Comparison of ENCODE assay signal across 11 mouse cellular contexts in genomic region chr4:116669291-116669690, GRCm38 (mm10). TPM values are rescaled to one million over a fixed set of nuclear protein-coding genes. Genes with fewer than 3 reads are reported as not detected.
DNase-seq lines count a peak whose midpoint lies in the region; ATAC-seq and TF ChIP-seq lines count a peak whose summit lies in the region.
"Had no signal": no experiment of that assay in that cellular context is flagged by ENCODE, and none has a peak within 500 bp of the region (broad histone marks: within the 10 kb centered on the region; RNA-seq: fewer than 3 reads in every experiment).

No protein-coding gene starts in this region.

- no peak for DNase-seq in kidney, postnatal 0 days (ENCODE audit: low spot score)
- DNase-seq in kidney, adult 9 months = no peak
- no peak for DNase-seq in midbrain, postnatal 0 days (ENCODE audit: low spot score)
- no peak for DNase-seq in midbrain, embryonic 14.5 days
- DNase-seq in brain, embryonic 14.5 days (ENCODE audit: low read depth) = no peak
- DNase-seq in thymus, postnatal 25 days = peak; percentile 30
- DNase-seq in forebrain, embryonic 14.5 days (ENCODE audit: low spot score) = no peak
- DNase-seq in heart, postnatal 36 days = no peak

- no peak overlapping the region for H3K4me3 ChIP-seq in kidney, postnatal 0 days (replicated peaks; ENCODE audit: low read depth, low read length)
- no peak overlapping the region for H3K4me3 ChIP-seq in midbrain, postnatal 0 days (ENCODE audit: low read depth, low read length)
- no peak overlapping the region for H3K4me3 ChIP-seq in midbrain, embryonic 14.5 days (replicated peaks; ENCODE audit: low read depth, low read length)
- H3K4me3 ChIP-seq in forebrain, embryonic 14.5 days (ENCODE audit: low read depth, low read length) = no peak overlapping the region
- H3K4me3 ChIP-seq: hindbrain, embryonic 10.5 days; limb, embryonic 15.5 days; midbrain, embryonic 15.5 days had no signal

- TF ChIP-seq POLR2A in brain, embryonic 14.5 days (IDR thresholded peaks at IDR 0.05; ENCODE audit: borderline replicate concordance, extremely low read depth, insufficient read depth, insufficient read length, poor library complexity, severe bottlenecking) = no peak

- no peaks in the 10 kb centered on the region for H3K36me3 ChIP-seq in kidney, postnatal 0 days (ENCODE audit: insufficient read depth, low read length)
- H3K36me3 ChIP-seq in midbrain, postnatal 0 days (ENCODE audit: insufficient read depth, low read length) = no peaks in the 10 kb centered on the region
- no peaks in the 10 kb centered on the region for H3K36me3 ChIP-seq in midbrain, embryonic 14.5 days (ENCODE audit: control insufficient read depth, insufficient read depth, low read length)
- no peaks in the 10 kb centered on the region for H3K36me3 ChIP-seq in forebrain, embryonic 14.5 days (ENCODE audit: control insufficient read depth, insufficient read depth, low read length)
- H3K36me3 ChIP-seq: hindbrain, embryonic 10.5 days; limb, embryonic 15.5 days; midbrain, embryonic 15.5 days had no signal

- no peaks in the 10 kb centered on the region for H3K27me3 ChIP-seq in kidney, postnatal 0 days (ENCODE audit: insufficient read depth, low read length)
- H3K27me3 ChIP-seq in midbrain, postnatal 0 days (ENCODE audit: insufficient read depth, low read length) = no peaks in the 10 kb centered on the region
- no peaks in the 10 kb centered on the region for H3K27me3 ChIP-seq in midbrain, embryonic 14.5 days (ENCODE audit: control insufficient read depth, insufficient read depth, low read length)
- H3K27me3 ChIP-seq in forebrain, embryonic 14.5 days (replicated peaks; ENCODE audit: control insufficient read depth, insufficient read depth, low read length) = no peaks in the 10 kb centered on the region
- H3K27me3 ChIP-seq: limb, embryonic 15.5 days; midbrain, embryonic 15.5 days had no signal

- 62% methylated on average over 2 of the region's 2 CpGs for WGBS in kidney, postnatal 0 days
- WGBS in midbrain, postnatal 0 days = 71% methylated on average over 2 of the region's 2 CpGs
- 61% methylated on average over 2 of the region's 2 CpGs for WGBS in midbrain, embryonic 14.5 days
- 69% methylated on average over 2 of the region's 2 CpGs for WGBS in forebrain, embryonic 14.5 days

- H3K4me1 ChIP-seq in kidney, postnatal 0 days (replicated peaks; ENCODE audit: insufficient read depth, low read length) = no peaks in the 10 kb centered on the region
- H3K4me1 ChIP-seq in midbrain, postnatal 0 days (ENCODE audit: insufficient read depth, low read length) = no peaks in the 10 kb centered on the region
- no peaks in the 10 kb centered on the region for H3K4me1 ChIP-seq in midbrain, embryonic 14.5 days (ENCODE audit: control insufficient read depth, insufficient read depth, low read length)
- H3K4me1 ChIP-seq in forebrain, embryonic 14.5 days (ENCODE audit: control insufficient read depth, insufficient read depth, low read length) = no peaks in the 10 kb centered on the region
- H3K4me1 ChIP-seq: hindbrain, embryonic 10.5 days; limb, embryonic 15.5 days; midbrain, embryonic 15.5 days had no signal

- intact Hi-C loops in heart, postnatal 36 days (cut with DNase I) = no loop called here

- no peak overlapping the region for H3K9ac ChIP-seq in kidney, postnatal 0 days (ENCODE audit: low read depth, low read length)
- no peak overlapping the region for H3K9ac ChIP-seq in midbrain, postnatal 0 days (replicated peaks; ENCODE audit: low read length, poor library complexity, severe bottlenecking)
- no peak overlapping the region for H3K9ac ChIP-seq in midbrain, embryonic 14.5 days (replicated peaks; ENCODE audit: low read length)
- H3K9ac ChIP-seq in forebrain, embryonic 14.5 days (ENCODE audit: low read length) = no peak overlapping the region
- H3K9ac ChIP-seq: limb, embryonic 15.5 days; midbrain, embryonic 15.5 days had no signal

- H3K4me2 ChIP-seq in kidney, postnatal 0 days (ENCODE audit: low read length) = no peak overlapping the region
- no peak overlapping the region for H3K4me2 ChIP-seq in midbrain, postnatal 0 days (ENCODE audit: low read depth, low read length, poor library complexity, severe bottlenecking)
- no peak overlapping the region for H3K4me2 ChIP-seq in midbrain, embryonic 14.5 days (ENCODE audit: low read length)
- no peak overlapping the region for H3K4me2 ChIP-seq in forebrain, embryonic 14.5 days (ENCODE audit: low read length)
- H3K4me2 ChIP-seq: limb, embryonic 15.5 days; midbrain, embryonic 15.5 days had no signal

- H3K27ac ChIP-seq in kidney, postnatal 0 days = no peak overlapping the region
- H3K27ac ChIP-seq in midbrain, postnatal 0 days (ENCODE audit: low read depth, low read length) = no peak overlapping the region
- no peak overlapping the region for H3K27ac ChIP-seq in midbrain, embryonic 14.5 days (replicated peaks; ENCODE audit: low read depth, low read length)
- H3K27ac ChIP-seq in forebrain, embryonic 14.5 days (ENCODE audit: low read depth, low read length) = no peak overlapping the region
- H3K27ac ChIP-seq: hindbrain, embryonic 10.5 days; limb, embryonic 15.5 days; midbrain, embryonic 15.5 days had no signal

- TF ChIP-seq CTCF in kidney, postnatal 0 days (IDR thresholded peaks at IDR 0.05; ENCODE audit: low read depth) = peak; percentile 61
- peak; percentile 38 for TF ChIP-seq CTCF in midbrain, postnatal 0 days (IDR thresholded peaks at IDR 0.05)
- TF ChIP-seq CTCF in brain, embryonic 14.5 days (IDR thresholded peaks at IDR 0.05; ENCODE audit: borderline replicate concordance, extremely low read depth, insufficient read depth, insufficient read length) = peak; percentile 40; the same call in 1 of the 2 replicates

- H3K9me3 ChIP-seq in kidney, postnatal 0 days (replicated peaks; ENCODE audit: low read length) = no peaks in the 10 kb centered on the region
- no peaks in the 10 kb centered on the region for H3K9me3 ChIP-seq in midbrain, postnatal 0 days (ENCODE audit: low read length)
- no peaks in the 10 kb centered on the region for H3K9me3 ChIP-seq in midbrain, embryonic 14.5 days (ENCODE audit: control insufficient read depth, low read length)
- no peaks in the 10 kb centered on the region for H3K9me3 ChIP-seq in forebrain, embryonic 14.5 days (replicated peaks; ENCODE audit: control insufficient read depth, low read length)
- H3K9me3 ChIP-seq: hindbrain, embryonic 10.5 days; limb, embryonic 15.5 days; midbrain, embryonic 15.5 days had no signal

- ATAC-seq in kidney, postnatal 0 days (replicated peaks; ENCODE audit: low FRiP score, low read depth) = no peak
- no peak for ATAC-seq in midbrain, postnatal 0 days (ENCODE audit: low FRiP score)
- no peak for ATAC-seq in midbrain, embryonic 14.5 days (ENCODE audit: low FRiP score, low TSS enrichment)
- no peak for ATAC-seq in forebrain, embryonic 14.5 days
- ATAC-seq: midbrain, embryonic 15.5 days had no signal

RNA-seq across cellular contexts. Expression of gene Prdx1, which starts 16.1 kb away (rescaled TPM):
- 2,101 and 2,104 TPM in 2 replicates for polyA plus RNA-seq in kidney, postnatal 0 days (2015; fragmentation: Nextera tagmentation; extraction: Ambion mirVana)
- total RNA-seq in midbrain, postnatal 0 days (2014; rRNA removed) = 171 and 207 TPM in 2 replicates
- 546 and 551 TPM in 2 replicates for polyA plus RNA-seq in midbrain, postnatal 0 days (2015; fragmentation: Nextera tagmentation; extraction: Ambion mirVana)
- 378 and 430 TPM in 2 replicates for polyA plus RNA-seq in midbrain, embryonic 14.5 days (2014; fragmentation: Nextera tagmentation; extraction: Ambion mirVana)
- 148 and 177 TPM in 2 replicates for polyA plus RNA-seq in brain, embryonic 14.5 days (2012; rRNA removed)
- polyA plus RNA-seq in forebrain, embryonic 14.5 days (2014; fragmentation: Nextera tagmentation; extraction: Ambion mirVana) = 561 and 632 TPM in 2 replicates
- total RNA-seq in heart, postnatal 36 days (2021) = 100 to 1,000 TPM; 476 to 489 TPM

RNA-seq across cellular contexts. Expression of gene Akr1a1, which starts 17.8 kb away (rescaled TPM):
- polyA plus RNA-seq in kidney, postnatal 0 days (2015; fragmentation: Nextera tagmentation; extraction: Ambion mirVana) = 966 and 1,010 TPM in 2 replicates
- 475 and 495 TPM in 2 replicates for total RNA-seq in midbrain, postnatal 0 days (2014; rRNA removed)
- 684 and 729 TPM in 2 replicates for polyA plus RNA-seq in midbrain, postnatal 0 days (2015; fragmentation: Nextera tagmentation; extraction: Ambion mirVana)
- 638 and 660 TPM in 2 replicates for polyA plus RNA-seq in midbrain, embryonic 14.5 days (2014; fragmentation: Nextera tagmentation; extraction: Ambion mirVana)
- polyA plus RNA-seq in brain, embryonic 14.5 days (2012; rRNA removed) = 573 and 658 TPM in 2 replicates
- 910 and 955 TPM in 2 replicates for polyA plus RNA-seq in forebrain, embryonic 14.5 days (2014; fragmentation: Nextera tagmentation; extraction: Ambion mirVana)
- total RNA-seq in heart, postnatal 36 days (2021) = 100 to 1,000 TPM; 272 to 290 TPM

RNA-seq across cellular contexts. Expression of gene Mmachc, which starts 38.9 kb away (rescaled TPM):
- polyA plus RNA-seq in kidney, postnatal 0 days (2015; fragmentation: Nextera tagmentation; extraction: Ambion mirVana) = 20.3 and 21.8 TPM in 2 replicates
- total RNA-seq in midbrain, postnatal 0 days (2014; rRNA removed) = 20.8 and 24.3 TPM in 2 replicates
- 16.6 and 16.8 TPM in 2 replicates for polyA plus RNA-seq in midbrain, postnatal 0 days (2015; fragmentation: Nextera tagmentation; extraction: Ambion mirVana)
- 16.3 and 20.6 TPM in 2 replicates for polyA plus RNA-seq in midbrain, embryonic 14.5 days (2014; fragmentation: Nextera tagmentation; extraction: Ambion mirVana)
- 21.4 and 21.7 TPM in 2 replicates for polyA plus RNA-seq in brain, embryonic 14.5 days (2012; rRNA removed)
- polyA plus RNA-seq in forebrain, embryonic 14.5 days (2014; fragmentation: Nextera tagmentation; extraction: Ambion mirVana) = 13.2 and 15.2 TPM in 2 replicates
- total RNA-seq in heart, postnatal 36 days (2021) = 10 to 100 TPM; 46.8 to 56.1 TPM

RNA-seq across cellular contexts. Expression of gene Ccdc163, which starts 39.0 kb away (rescaled TPM):
- 24.5 and 25.8 TPM in 2 replicates for polyA plus RNA-seq in kidney, postnatal 0 days (2015; fragmentation: Nextera tagmentation; extraction: Ambion mirVana)
- total RNA-seq in midbrain, postnatal 0 days (2014; rRNA removed) = 10.3 and 10.9 TPM in 2 replicates
- polyA plus RNA-seq in midbrain, postnatal 0 days (2015; fragmentation: Nextera tagmentation; extraction: Ambion mirVana) = 4.7 and 5.4 TPM in 2 replicates
- polyA plus RNA-seq in midbrain, embryonic 14.5 days (2014; fragmentation: Nextera tagmentation; extraction: Ambion mirVana) = 11.4 and 13.1 TPM in 2 replicates
- polyA plus RNA-seq in brain, embryonic 14.5 days (2012; rRNA removed) = 30.1 and 59.0 TPM in 2 replicates
- 14.6 and 16.9 TPM in 2 replicates for polyA plus RNA-seq in forebrain, embryonic 14.5 days (2014; fragmentation: Nextera tagmentation; extraction: Ambion mirVana)
- total RNA-seq in heart, postnatal 36 days (2021) = 1 to 10 TPM; 5.7 to 6.2 TPM

RNA-seq across cellular contexts. Expression of gene Nasp, which starts 41.5 kb away (rescaled TPM):
- polyA plus RNA-seq in kidney, postnatal 0 days (2015; fragmentation: Nextera tagmentation; extraction: Ambion mirVana) = 82.7 and 89.6 TPM in 2 replicates
- total RNA-seq in midbrain, postnatal 0 days (2014; rRNA removed) = 51.6 and 78.7 TPM in 2 replicates
- polyA plus RNA-seq in midbrain, postnatal 0 days (2015; fragmentation: Nextera tagmentation; extraction: Ambion mirVana) = 67.2 and 76.3 TPM in 2 replicates
- 94.4 and 110 TPM in 2 replicates for polyA plus RNA-seq in midbrain, embryonic 14.5 days (2014; fragmentation: Nextera tagmentation; extraction: Ambion mirVana)
- 94.4 and 113 TPM in 2 replicates for polyA plus RNA-seq in brain, embryonic 14.5 days (2012; rRNA removed)
- 125 and 129 TPM in 2 replicates for polyA plus RNA-seq in forebrain, embryonic 14.5 days (2014; fragmentation: Nextera tagmentation; extraction: Ambion mirVana)
- total RNA-seq in heart, postnatal 36 days (2021) = 10 to 100 TPM; 18.6 to 25.5 TPM
